Mouse (Mus musculus) stomach, postnatal 0 days (tissue): ENCODE results near the gene Skap1.

Experiments
- CTCF ChIP-seq: IDR thresholded peaks from 2 replicates; pipeline ENCODE4 v1.5.1; 2016; ENCODE audit warnings: antibody characterized with exemption, low read depth, mild to moderate bottlenecking, moderate library complexity
- EP300 ChIP-seq: optimal IDR thresholded peaks from 2 replicates; pipeline ENCODE3; 2016; ENCODE audit warnings: antibody characterized with exemption

- TF ChIP-seq EP300 = no peak
- TF ChIP-seq CTCF = no peak
Observed at GRCm38 (mm10) chr11:96455699-96456326, 8.6 kb upstream of the Skap1 start.
